Mouse (Mus musculus) midbrain, embryonic 16.5 days (tissue): Measurements from ENCODE around the gene Capns2. TPM values are rescaled to one million over a fixed set of nuclear protein-coding genes. Genes with fewer than 3 reads are reported as not detected.
A peak's percentile ranks its signal among the peaks of the same experiment; 100 is the strongest.

Experiments
- ATAC-seq: fragments of 200-750 bp; cut with Nextera tagmentation; 2 replicates; pipeline ENCODE4 v1.8.0; 2017; ENCODE audit warnings: moderate TSS enrichment
- H3K27ac ChIP-seq: fragments of 300-500 bp; sonication (generic); 2 replicates; pipeline ENCODE4 v1.5.1; 2014; ENCODE audit warnings: mild to moderate bottlenecking, low read length, mixed read lengths
- H3K27me3 ChIP-seq: fragments of 300-500 bp; sonication (generic); 2 replicates; pipeline ENCODE4 v1.6.1; 2014; ENCODE audit warnings: low read depth, low read length, mixed read lengths; ENCODE audit not compliant: control insufficient read depth, insufficient read depth
- H3K36me3 ChIP-seq: fragments of 300-500 bp; sonication (generic); 2 replicates; pipeline ENCODE4 v1.6.1; 2014; ENCODE audit warnings: mild to moderate bottlenecking, low read length, moderate library complexity, mixed read lengths; ENCODE audit not compliant: control insufficient read depth, insufficient read depth
- H3K4me1 ChIP-seq: fragments of 300-500 bp; sonication (generic); 2 replicates; pipeline ENCODE4 v1.6.1; 2014; ENCODE audit warnings: mild to moderate bottlenecking, low read length, mixed read lengths; ENCODE audit not compliant: control insufficient read depth, insufficient read depth
- H3K4me2 ChIP-seq: fragments of 300-500 bp; sonication (generic); 2 replicates; pipeline ENCODE4 v1.6.1; 2014; ENCODE audit warnings: mild to moderate bottlenecking, low read length, mixed read lengths
- H3K4me3 ChIP-seq: fragments of 300-500 bp; sonication (generic); 2 replicates; pipeline ENCODE4 v1.5.1; 2014; ENCODE audit warnings: low read depth, mild to moderate bottlenecking, low read length, moderate library complexity, mixed read lengths
- H3K9ac ChIP-seq: fragments of 300-500 bp; sonication (generic); 2 replicates; pipeline ENCODE4 v1.6.1; 2014; ENCODE audit warnings: low read depth, low read length, mixed read lengths
- H3K9me3 ChIP-seq: fragments of 300-500 bp; sonication (generic); replicated peaks from 2 replicates; pipeline ENCODE4 v1.6.1; 2014; ENCODE audit warnings: mild to moderate bottlenecking, low read length, mixed read lengths; ENCODE audit not compliant: control insufficient read depth, poor library complexity, severe bottlenecking
- WGBS: fragments of 180-500 bp; shearing (Covaris S2); extraction: QIAGEN DNeasy Blood & Tissue Kit; methylation state at CpG from one replicate; pipeline ENCODE4 v1.1.7; 2014; 5-methylcytosine and 5-hydroxymethylcytosine counted together
- polyA plus RNA-seq: library from polyadenylated mRNA; unstranded; fragments of >200 nt; fragmentation: Nextera tagmentation; extraction: Ambion mirVana; gene quantifications from 2 replicates; pipeline ENCODE4 v1.2.1, GENCODE M21; 2015

Capns2 gene
- 0.19 TPM in 1 of 2 replicates, not detected in the other for polyA plus RNA-seq

DNA sequence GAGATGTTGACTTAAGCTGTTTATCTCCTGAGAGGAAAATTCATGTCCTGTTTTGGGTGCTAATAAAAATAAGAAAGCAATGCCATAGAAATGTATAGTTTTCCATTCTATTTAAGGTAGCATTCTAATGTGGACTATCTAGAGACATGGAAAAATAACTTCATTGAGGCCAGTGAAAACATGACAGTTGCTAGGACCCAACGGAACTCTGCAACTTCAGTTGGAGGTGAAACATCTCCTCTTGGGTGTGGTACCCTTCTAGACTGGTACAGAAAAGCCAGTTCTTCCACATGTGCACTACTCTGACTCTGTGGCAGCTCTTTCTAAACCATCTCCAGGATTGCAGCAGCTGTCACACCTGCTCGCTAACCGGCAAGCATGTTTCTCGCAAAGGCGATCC is at the start of gene Capns2:
TSS of gene Capns2 (plus strand) at position 301 of the 400 bp plus-strand sequence.
- no peak within 1 kb of the TSS for H3K27ac ChIP-seq
- no peaks in the 10 kb centered on the region for H3K4me1 ChIP-seq
- H3K9ac ChIP-seq: no peak within 1 kb of the TSS
- no peaks in the 10 kb centered on the region for H3K9me3 ChIP-seq
- H3K27me3 ChIP-seq: no peaks in the 10 kb centered on the region
- H3K4me3 ChIP-seq: no peak within 1 kb of the TSS
- ATAC-seq: no peak
- no peak within 1 kb of the TSS for H3K4me2 ChIP-seq
- 98% methylated on average over 5 of the region's 5 CpGs for WGBS
- 0 out of 2 replicates have a peak, but pooled peaks cover 3% of the 10 kb centered on the region for H3K36me3 ChIP-seq

DNA sequence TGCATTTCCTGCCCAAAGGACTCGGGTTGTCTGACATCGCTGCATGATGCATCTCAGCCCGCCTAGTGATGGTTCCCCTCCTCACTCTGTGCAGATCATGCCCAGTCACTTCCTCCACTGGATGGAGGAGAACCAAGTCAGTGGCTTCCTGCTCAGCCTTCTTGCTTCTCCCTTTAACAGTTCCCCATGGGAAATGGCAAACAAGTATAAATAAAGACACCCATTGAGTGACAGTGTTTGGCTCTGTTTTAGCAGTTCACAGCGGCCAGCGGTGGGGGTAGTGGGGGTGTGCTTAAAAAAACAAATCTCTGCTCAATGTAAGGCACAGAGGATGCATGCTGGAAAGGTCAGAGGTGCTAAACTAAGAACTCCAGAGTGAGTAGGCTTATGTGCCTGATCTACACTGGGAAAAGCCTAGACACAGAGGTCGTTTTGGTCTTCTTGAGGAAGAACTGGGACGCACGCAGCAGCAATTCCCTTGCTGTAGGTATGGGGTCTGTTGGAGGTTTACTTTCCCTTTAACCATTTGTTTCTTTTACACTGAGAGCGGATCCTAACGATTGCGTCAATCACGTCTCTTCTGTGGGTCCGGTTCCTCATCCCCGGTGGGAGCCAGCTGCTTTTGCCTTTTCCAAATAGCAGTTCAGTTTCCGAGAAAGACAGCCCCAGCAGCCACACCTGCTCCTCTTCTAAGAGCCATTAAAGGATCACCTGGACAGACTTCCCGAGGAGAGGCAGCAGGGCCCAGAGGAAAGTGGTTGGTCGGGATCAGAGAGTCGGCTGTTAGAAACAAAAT is 47.8 kb upstream of the Capns2 start:
- Histone ChIP-seq H3K4me3 (no peak overlapping the region), H3K27ac (no peak overlapping the region), H3K27me3 (no peaks in the 10 kb centered on the region), H3K9me3 (no peaks in the 10 kb centered on the region), H3K9ac (no peak overlapping the region), H3K36me3 (no peaks in the 10 kb centered on the region), H3K4me1 (no peaks in the 10 kb centered on the region), H3K4me2 (no peak overlapping the region)
- 66% methylated on average over 18 of the region's 18 CpGs for WGBS
- no peak for ATAC-seq

DNA sequence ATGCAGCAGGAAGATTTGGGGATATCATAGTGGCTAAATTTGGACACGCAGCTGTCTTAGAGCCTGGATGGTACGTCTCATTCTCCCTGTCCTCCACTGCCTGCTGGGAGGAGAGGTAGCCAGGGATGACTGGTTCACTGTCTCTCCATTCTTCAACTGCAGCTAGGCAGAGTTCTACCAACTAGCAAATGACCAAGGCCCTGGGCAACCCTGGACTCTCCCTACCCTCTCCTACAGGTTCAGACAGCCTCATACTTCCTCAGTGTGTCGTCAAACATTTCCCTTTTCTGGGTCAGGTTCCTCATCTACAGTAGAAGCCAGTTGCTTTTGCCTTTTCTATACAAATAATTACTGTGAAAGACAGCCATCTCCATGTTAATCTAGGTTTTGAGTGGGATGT is 46.5 kb upstream of the Capns2 start:
- no peak overlapping the region for H3K9ac ChIP-seq
- WGBS: 91% methylated on average over 3 of the region's 3 CpGs
- no peak for ATAC-seq

DNA sequence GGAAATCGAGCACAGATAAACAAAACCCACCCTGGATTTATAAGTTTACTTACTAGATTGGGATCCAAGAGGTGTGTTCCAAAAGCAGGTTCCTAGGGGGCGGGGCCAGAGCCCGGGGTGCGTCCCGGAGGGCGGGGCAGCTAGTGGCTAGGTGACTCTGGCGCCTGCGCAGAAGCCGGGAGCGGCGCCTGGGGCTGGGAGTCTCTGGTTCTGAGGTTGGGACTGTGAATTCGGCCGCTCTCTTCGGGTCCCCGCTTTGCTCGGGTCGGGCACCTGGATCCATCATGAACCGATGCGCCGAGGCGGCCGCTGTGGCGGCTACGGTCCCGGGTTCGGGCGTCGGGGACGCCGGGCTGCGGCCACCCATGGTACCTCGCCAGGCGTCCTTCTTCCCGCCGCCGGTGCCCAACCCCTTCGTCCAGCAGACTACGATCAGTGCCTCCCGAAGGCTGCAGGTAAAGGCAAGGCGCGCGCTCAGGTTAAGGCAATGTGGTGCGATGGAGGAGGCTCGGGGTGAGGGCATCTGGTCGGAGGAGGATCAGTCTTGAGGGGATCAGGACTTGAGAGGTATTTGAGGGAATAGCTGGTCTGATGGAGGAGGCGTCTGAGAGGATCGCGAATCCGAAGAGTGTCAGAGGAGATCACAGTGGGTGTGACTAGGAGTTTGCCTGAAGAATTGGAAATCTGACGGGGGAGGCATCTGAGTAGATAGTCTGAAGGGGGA is 45.9 kb upstream of the Capns2 start, which contains the start of gene Lpcat2:
TSS of gene Lpcat2 (plus strand) at position 169 of the 724 bp plus-strand sequence.
- Histone ChIP-seq H3K9ac (peak within 1 kb of the TSS; percentile 77), H3K4me1 (no peaks in the 10 kb centered on the region), H3K27me3 (no peaks in the 10 kb centered on the region), H3K4me2 (peak within 1 kb of the TSS; percentile 62), H3K36me3 (no peaks in the 10 kb centered on the region), H3K9me3 (no peaks in the 10 kb centered on the region), H3K4me3 (peak within 1 kb of the TSS; percentile 63), H3K27ac (peak within 1 kb of the TSS; percentile 30; the same call in 1 of the 2 replicates)
- WGBS: under 1% methylated on average over 44 of the region's 50 CpGs
- ATAC-seq: peak; percentile 71

More for the DNA sequence above, 46.5 kb upstream of the Capns2 start:
- Histone ChIP-seq H3K4me1 (no peaks in the 10 kb centered on the region), H3K27me3 (no peaks in the 10 kb centered on the region), H3K9me3 (no peaks in the 10 kb centered on the region), H3K4me3 (peak overlapping the region; percentile 63), H3K27ac (no peak overlapping the region), H3K36me3 (no peaks in the 10 kb centered on the region), H3K4me2 (peak overlapping the region; percentile 62)

DNA sequence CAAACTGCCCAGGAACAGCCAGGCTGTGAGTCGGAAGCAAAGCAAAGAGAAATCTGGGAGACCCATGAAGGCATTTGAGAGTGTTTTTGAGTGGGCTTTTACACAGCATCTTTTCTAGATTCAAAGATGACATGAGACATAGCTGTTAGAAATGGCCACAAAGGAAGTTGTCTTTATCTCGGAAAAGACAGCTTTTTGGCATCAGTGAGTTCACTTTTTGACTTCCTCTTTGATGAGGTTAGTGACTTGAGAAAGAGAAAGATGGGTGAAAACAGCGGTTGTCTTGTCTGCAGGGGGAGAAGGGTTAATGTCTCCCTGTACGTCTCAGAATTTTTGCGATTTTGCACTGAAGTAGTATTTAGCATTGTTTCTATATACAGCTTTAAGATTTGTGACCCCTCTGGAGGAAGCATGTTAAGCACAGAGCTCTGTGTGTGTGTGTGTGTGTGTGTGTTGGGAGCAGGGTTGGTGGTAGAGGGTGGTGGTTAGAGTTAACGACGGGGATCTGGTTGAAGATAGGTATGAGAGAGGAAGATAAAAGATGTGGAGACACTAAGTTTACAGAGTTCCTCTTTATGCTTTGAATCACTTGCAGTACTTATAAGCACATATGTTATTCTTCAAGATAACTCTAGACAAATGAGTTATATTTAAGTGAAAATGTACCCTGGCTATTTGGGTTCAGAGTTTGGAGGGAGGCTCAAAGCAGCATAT is 44.8 kb upstream of the Capns2 start:
- Histone ChIP-seq H3K4me1 (no peaks in the 10 kb centered on the region), H3K27me3 (no peaks in the 10 kb centered on the region), H3K9ac (no peak overlapping the region), H3K9me3 (no peaks in the 10 kb centered on the region), H3K27ac (no peak overlapping the region), H3K36me3 (no peaks in the 10 kb centered on the region), H3K4me3 (peak overlapping the region; percentile 63), H3K4me2 (peak overlapping the region; percentile 62)
- ATAC-seq: no peak
- WGBS: 96% methylated on average over 7 of the region's 7 CpGs

DNA sequence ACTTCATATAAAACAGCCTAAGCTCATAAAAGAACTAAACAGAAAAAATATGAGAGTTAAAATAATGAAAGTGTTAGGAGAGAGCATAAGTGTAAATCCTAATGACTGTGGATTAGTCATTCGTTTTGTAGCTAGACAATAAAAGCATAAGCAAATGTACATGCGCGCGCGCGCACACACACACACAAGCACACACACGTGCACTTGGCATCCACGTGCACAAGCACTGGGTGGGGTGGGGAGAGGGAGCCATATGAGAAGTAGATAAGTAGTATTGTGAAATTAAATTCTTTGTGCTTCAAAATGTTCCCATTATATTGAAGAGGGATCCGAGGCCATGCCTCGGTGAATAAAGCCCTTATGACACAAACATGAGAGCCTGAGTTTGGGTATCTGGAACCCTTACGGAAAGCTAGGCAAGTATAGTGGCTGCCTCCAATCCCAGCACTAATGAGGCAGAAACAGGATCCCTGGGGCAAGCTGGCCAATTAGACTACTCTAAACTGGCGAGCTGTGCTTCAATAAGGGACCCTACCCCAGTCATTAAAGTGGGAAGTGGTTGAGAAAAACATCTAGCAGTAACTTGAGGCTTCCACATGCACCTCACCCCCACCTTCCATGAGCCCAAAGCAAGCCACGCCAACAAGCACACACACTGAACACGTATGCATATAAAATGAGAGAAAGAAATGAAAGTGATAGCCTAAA is 42.6 kb upstream of the Capns2 start:
- Histone ChIP-seq H3K4me2 (no peak overlapping the region), H3K27me3 (no peaks in the 10 kb centered on the region), H3K36me3 (no peaks in the 10 kb centered on the region), H3K9me3 (no peaks in the 10 kb centered on the region), H3K9ac (no peak overlapping the region), H3K4me3 (no peak overlapping the region), H3K27ac (no peak overlapping the region), H3K4me1 (no peaks in the 10 kb centered on the region)
- 84% methylated on average over 14 of the region's 14 CpGs for WGBS
- ATAC-seq: no peak

DNA sequence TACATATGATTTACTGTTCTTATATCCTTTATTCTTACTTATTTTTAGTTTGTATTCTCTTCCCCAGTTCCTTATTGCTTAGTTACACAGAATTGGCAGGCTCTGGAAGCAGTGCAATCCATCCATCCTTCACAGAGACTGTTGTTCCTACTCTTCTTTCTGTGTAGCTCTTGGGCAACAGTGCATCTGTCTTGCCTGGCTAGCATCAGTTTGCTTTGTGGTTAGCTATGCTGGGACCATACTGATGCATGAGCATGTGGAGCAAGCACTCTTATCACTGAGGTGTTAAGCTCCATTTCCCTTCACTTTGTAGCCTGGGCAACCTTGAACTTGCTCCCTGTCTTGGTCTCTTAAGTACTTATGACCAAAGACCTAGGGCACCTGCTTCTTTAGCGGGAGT is 39.2 kb upstream of the Capns2 start:
- Histone ChIP-seq H3K27ac (no peak overlapping the region), H3K27me3 (no peaks in the 10 kb centered on the region), H3K4me2 (no peak overlapping the region), H3K9ac (no peak overlapping the region), H3K36me3 (no peaks in the 10 kb centered on the region), H3K4me3 (no peak overlapping the region), H3K4me1 (no peaks in the 10 kb centered on the region), H3K9me3 (no peaks in the 10 kb centered on the region)
- no peak for ATAC-seq
- 92% methylated on average over 1 of the region's 1 CpGs for WGBS

DNA sequence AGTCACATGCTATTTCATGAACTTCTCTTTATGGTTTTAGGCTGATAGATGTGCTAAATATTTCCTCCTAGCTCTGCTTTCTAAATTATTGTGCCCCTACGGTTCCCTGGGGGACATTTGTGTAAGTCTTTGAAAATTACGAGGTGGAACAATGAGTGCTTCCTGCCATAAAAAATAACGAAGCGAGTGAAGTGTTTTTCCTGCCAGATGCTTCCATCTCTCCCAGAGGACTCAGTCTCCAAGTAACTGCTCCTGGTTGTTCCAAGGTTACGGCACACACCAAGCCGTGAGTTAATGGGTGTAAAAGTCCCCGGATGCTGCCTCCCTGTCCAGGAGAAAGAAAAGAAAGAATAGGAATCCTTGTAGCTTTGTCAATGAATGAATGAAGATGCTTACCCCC is 30.9 kb upstream of the Capns2 start:
- H3K36me3 ChIP-seq: no peaks in the 10 kb centered on the region
- 35% methylated on average over 7 of the region's 7 CpGs for WGBS
- no peak overlapping the region for H3K27ac ChIP-seq
- peaks cover 3% of the 10 kb centered on the region; the same call in 1 of the 2 replicates for H3K4me1 ChIP-seq
- no peaks in the 10 kb centered on the region for H3K27me3 ChIP-seq
- H3K9ac ChIP-seq: no peak overlapping the region
- no peak overlapping the region for H3K4me3 ChIP-seq
- H3K9me3 ChIP-seq: no peaks in the 10 kb centered on the region
- H3K4me2 ChIP-seq: no peak overlapping the region
- no peak for ATAC-seq
